Mouse (Mus musculus): ENCODE results near the gene Naaladl2. TPM values are rescaled to one million over a fixed set of nuclear protein-coding genes. Genes with fewer than 3 reads are reported as not detected.

Naaladl2 gene
- total RNA-seq, 2 experiments from 2014 or later, result 0.20 to 0.29 TPM

GRCm38 (mm10) chr3:24992078-24992477 lies 152.0 kb downstream of the Naaladl2 start:
- no peak for DNase-seq (ENCODE audit: low spot score)
- intact Hi-C loops (cut with DNase I), result no loop called here

DNA sequence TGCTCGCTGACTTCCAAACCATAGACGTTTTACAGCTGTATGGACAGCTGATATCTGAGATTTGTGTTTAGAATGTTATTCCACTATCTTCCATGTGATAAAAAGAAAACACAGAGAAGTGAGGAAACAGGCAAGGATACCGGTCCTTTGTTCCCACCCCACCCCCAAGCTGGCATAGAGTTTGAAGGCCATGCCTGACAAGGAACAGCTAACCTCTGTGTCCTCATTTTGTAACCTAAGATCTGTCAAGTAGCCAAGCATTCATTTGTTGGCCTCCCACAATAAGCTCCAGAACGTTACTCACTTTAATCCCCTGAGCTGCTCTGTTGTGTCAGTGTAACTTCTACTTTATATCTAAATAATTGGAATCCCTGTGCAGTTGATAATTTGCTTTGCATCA lies 161.9 kb downstream of the Naaladl2 start:
- intact Hi-C loops (cut with DNase I), result no loop called here
- no peak for DNase-seq (ENCODE audit: low spot score)

DNA sequence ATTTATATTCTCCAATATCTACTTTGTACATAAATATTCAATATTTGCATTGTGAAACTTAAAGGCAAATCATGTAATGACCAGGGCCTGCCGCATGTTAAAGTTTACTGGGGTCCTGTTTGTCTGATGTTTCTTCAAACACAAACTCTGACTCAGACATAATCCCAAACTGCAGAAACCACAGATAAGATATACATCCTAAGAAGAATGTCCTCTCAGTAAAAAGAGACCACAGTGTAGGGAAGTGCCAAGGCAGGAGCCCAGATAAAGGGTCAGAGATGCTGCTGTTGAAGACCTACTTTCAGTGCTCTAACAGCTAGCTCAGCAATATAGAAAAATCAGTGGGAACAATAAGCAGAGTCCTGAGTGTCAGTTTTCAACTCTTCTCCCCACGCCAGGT lies 201.9 kb downstream of the Naaladl2 start:
- intact Hi-C loops (cut with DNase I), result no loop called here

GRCm38 (mm10) chr3:24938507-24939182 lies 205.4 kb downstream of the Naaladl2 start:
- intact Hi-C loops (cut with DNase I), result no loop called here
- no peak for DNase-seq (ENCODE audit: low spot score)

More for the DNA sequence above, 201.9 kb downstream of the Naaladl2 start:
- DNase-seq (ENCODE audit: low spot score), result no peak

- no peak for DNase-seq (ENCODE audit: low spot score)
Measured at GRCm38 (mm10) chr3:24921811-24922210, 222.2 kb downstream of the Naaladl2 start.

GRCm38 (mm10) chr3:24921401-24921800 lies 222.7 kb downstream of the Naaladl2 start:
- no peak for DNase-seq (ENCODE audit: low spot score)
- intact Hi-C loops (cut with DNase I), result no loop called here

More at GRCm38 (mm10) chr3:24921811-24922210, 222.2 kb downstream of the Naaladl2 start:
- intact Hi-C loops (cut with DNase I), result no loop called here

GRCm38 (mm10) chr3:24905425-24905960 lies 238.6 kb downstream of the Naaladl2 start:
- intact Hi-C loops (cut with DNase I), result no loop called here
- DNase-seq (ENCODE audit: low spot score), result no peak

- intact Hi-C loops (cut with DNase I), result no loop called here
- no peak for DNase-seq (ENCODE audit: low spot score)
Measured at GRCm38 (mm10) chr3:24888801-24889200, 255.3 kb downstream of the Naaladl2 start.

DNA sequence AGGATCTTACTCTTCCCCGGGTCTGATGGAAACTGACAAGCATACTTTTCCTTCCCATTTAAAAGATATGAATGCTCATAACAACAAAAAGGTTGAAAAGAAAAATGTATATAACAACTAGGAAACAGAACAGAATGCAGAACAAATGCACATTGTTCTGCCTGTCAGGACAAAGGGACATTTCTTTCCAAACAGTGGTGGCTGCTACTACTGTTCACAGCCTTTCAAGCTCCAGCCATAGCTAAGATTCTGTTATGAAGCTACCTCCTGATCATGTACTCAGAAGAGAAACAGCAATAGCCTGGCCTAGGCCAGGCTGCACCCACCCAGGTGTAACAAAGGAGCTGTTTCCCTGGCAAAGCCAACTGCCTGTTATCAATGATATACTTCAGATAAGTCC lies 271.8 kb downstream of the Naaladl2 start:
- intact Hi-C loops (cut with DNase I), result no loop called here
- DNase-seq (ENCODE audit: low spot score), result no peak

DNA sequence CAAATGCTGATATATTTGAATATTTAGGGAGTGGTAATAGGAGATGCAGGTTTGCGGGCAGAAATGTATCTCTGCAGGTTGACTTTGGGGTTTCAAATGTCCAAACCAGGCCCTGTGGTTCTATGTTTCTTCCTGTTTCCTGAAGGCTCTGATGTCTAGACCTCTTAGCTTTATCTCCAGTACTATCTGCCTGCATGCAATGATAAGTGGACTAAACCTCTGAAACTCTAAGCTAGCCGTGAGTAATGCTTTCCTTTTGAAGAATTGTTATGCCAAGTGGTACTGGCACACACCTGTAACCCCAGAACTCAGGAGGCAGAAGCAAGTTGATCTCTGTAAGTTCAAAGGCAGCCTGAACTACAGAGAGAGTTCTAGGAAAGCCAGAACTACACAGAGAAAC lies 291.1 kb downstream of the Naaladl2 start:
- intact Hi-C loops (cut with DNase I), result no loop called here

DNA sequence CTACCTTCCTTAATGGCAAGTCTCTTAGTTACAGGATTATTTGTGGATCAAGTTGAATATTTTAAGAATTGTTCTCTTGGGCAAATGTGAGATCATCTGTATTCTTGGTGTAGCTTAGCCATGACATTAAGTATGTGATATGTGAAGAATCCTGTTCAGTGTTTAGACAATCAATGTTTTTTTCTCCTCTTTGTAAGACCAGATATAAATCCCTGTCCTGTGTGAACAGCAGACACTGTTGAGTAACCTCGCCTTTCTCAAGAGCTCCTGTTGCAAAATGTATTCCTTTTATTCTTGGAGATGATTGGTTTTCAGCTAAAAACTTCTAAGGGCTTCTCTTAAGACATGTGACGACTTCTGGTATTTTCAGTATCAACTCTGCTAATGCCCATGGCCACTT lies 347.3 kb downstream of the Naaladl2 start:
- DNase-seq (ENCODE audit: low spot score), result no peak
- intact Hi-C loops (cut with DNase I), result no loop called here

More for the DNA sequence above, 291.1 kb downstream of the Naaladl2 start:
- no peak for DNase-seq (ENCODE audit: low spot score)

DNA sequence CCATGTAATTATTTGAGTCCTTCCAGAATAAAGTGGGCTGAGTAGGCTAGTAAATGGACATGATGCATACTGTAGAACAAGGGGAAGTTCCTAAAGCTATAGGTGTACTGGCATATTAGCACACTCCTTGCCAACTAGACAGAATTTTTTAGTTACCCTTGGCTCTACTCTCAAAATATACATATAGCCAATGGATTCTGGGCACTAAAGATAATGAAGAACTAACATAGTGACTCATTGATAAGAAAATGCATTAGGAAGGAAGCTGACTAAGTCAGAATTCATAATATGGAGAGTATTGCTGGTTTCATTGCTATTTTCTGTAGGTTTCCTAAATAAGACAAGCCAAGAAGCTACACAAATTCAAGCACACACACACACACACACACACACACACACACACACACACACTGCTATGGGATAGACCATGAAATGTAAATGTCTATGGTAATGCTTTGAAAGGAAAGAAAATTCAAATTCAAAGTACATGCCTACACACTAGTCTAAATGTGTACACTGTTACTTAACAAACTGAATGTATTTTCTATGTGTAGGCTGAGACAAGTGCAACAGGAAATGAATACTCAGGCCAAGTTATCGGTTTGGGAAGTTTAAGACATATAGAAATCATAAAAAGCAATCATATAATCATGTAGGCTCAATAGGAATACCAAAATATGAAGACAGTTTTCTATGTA lies 356.5 kb downstream of the Naaladl2 start:
- intact Hi-C loops (cut with DNase I), result no loop called here
- no peak for DNase-seq (ENCODE audit: low spot score)

- intact Hi-C loops (cut with DNase I), result no loop called here
- no peak for DNase-seq (ENCODE audit: low spot score)
Measured at GRCm38 (mm10) chr3:24784108-24784507, 360.0 kb downstream of the Naaladl2 start.

DNA sequence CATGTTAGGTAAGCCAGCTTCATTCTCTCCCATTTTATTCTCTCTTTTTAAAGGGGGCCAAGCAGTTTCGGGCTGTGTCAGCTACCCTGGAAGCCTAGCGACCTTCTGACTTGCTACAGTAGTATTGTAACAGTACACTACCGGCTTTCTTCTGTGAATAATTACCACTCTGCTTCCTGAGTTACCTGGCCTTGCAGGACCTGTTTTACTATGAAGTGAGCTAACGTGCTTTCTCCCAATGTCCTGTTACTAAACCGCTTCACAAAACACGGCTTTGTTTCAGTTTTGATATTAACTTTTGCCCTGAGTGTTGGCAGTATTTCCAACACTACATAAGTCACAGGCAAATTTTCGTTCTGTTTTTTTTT lies 360.6 kb downstream of the Naaladl2 start:
- no peak for DNase-seq (ENCODE audit: low spot score)
- intact Hi-C loops (cut with DNase I), result no loop called here

DNA sequence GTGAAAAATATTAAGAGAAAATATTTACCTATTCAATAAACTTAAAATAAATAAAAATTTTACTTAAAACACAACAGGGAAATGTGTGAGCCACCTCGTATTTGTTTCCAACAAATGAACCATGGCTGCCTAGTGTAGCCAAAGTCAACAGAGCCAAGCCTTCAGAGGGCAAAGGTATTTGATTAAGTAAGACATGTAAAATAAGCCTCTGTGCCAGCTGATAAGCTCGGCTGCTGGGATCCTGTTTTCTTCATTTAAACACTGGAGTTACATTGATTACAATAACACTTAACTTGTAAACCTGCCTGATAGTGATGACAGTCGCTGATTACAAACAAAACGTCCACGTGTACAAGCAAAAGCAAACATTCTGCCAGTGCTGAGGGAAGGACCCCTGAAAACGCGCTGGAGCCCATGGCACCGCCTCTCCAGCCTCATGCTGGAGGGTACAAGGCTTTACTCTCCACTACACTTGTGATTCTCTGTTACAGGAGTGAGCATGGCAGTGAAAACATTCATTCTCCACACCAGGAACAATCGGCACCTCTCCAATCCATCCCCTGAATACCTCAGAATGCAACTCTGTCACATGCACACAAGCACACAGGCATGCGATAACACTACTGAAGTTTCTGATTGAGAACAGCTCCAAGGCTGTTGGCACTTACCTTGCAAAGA lies 361.1 kb downstream of the Naaladl2 start:
- no peak for DNase-seq (ENCODE audit: low spot score)
- intact Hi-C loops (cut with DNase I), result no loop called here

- intact Hi-C loops (cut with DNase I), result no loop called here
- no peak for DNase-seq (ENCODE audit: low spot score)
Measured at GRCm38 (mm10) chr3:24781687-24782086, 362.4 kb downstream of the Naaladl2 start.

DNA sequence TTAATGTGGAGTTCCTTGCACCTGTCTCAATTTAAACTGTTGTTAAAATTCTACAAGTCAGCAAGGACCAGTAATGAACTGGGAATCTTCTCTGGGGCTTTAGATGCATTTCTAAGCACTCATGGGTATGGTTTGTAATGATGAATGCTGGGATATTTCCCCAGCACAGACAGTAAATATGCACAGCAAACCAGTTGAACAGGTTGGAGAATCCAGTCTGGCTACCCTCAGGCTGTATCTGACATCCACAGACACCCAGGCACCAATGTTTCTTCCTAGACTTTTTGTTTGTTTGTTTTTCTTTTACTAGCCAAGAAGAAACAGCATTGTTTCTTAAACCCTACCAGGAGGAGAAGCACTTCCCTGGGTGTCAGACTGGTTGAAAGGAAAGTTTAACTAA lies 365.6 kb downstream of the Naaladl2 start:
- intact Hi-C loops (cut with DNase I), result no loop called here
- no peak for DNase-seq (ENCODE audit: low spot score)

GRCm38 (mm10) chr3:24749055-24749454 lies 395.0 kb downstream of the Naaladl2 start:
- no peak for DNase-seq (ENCODE audit: low spot score)
- intact Hi-C loops (cut with DNase I), result no loop called here

DNA sequence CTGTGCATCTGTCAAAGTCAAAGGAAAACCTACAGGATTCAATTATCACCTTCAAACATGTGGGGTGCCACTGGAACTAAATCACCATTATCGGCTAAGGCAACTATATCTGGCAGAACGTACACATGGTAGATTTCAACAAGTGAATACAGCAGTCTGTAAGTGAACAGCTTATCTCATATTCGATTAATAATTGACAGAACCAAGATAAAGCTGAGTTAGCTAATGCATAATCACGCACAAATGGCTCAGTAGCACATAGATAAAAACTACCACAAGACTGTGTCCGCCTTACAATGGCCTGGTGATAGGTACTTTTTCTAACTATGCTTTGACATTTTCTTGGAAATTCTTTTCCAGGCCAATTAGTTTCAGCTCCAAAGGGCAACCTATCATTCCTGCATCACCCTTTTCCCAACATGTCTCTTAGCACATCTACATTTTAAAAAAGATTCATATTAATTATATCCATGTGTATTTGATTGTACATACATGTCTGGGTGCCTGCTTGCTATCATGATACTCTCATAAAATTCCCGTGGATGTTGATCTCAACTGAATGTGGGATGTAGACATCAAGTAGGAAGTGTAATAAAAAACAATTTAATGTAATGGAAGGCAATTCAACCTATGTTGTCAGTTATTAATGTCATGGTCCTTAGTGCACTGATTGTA lies 396.7 kb downstream of the Naaladl2 start:
- intact Hi-C loops (cut with DNase I), result no loop called here
- DNase-seq (ENCODE audit: low spot score), result no peak

DNA sequence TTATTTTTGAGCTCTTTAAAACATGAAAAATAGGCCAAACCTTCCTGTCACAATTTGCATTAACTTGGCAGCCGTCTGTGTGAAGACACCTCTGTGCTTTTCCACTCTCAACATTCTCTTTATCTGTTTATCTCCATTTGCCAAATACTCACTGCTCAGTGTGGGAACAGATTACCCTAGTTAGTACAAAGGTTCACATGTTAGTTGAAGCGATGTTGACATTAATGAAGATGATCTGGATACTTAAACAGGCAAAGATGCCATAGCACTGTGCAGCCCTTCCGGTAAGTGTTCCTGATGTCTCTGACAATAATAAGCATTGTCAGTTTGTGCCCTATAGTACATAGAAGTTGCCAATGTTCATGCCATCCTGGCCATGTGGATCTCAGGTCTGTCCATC lies 400.1 kb downstream of the Naaladl2 start:
- intact Hi-C loops (cut with DNase I), result no loop called here
- DNase-seq (ENCODE audit: low spot score), result no peak
